Mouse (Mus musculus): ENCODE measurements around the gene Hip1r. TPM values are rescaled to one million over a fixed set of nuclear protein-coding genes. Genes with fewer than 3 reads are reported as not detected.
"Not testable (repeated sequence)": the region's sequence is repeated elsewhere in the genome, so short reads cannot be mapped to it uniquely, and the experiment has no call there.

Hip1r gene
- polyA plus RNA-seq, 1 experiment, result 22.9 TPM

DNA sequence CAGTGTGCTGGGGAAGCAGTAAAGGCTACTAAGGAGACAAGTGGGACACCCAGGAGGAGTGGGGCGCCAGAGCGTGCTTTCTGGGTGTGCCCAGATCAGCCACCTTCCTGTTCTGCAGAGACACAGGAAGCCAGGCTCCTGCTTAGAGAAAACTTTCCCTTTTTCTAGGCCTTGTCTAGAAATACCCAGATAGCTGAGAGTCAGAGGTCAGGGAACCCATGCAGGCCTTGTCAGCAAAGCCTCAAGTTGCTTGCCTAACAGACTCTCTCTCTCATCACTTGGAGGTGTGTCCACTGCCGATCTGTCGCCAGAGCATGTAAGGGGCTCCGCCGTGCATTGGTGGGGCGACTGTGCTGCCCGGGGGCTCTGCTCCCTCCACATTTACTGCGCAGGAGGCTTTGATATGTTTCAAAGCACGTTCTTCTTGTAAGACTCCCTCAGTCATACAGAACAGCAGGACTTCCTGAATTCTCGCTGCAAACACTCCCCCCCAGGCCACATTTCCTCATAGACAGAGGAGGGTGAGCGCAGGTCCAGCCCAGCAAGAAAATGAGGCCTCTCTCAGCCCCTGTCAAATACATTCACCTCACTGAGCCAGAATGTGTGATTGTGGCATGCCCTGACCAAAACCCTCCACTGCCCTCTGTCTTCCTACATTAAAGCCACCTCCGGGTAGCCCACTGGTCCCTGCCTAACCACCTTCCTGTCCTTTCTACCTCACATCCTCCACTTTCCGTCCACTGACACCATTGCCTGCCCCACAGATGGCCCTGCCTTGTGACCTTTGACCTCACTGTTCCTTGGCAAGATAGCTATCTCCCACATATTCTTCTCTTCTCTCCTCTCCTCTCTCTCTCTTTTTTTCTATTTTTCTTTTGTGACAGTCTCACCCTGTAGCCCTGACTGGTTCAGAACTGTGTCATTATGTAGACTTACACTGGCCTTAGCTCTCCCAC lies 76.9 kb downstream of the Hip1r start:
- DNase-seq (ENCODE audit: low read depth, low spot score), result no peak
- 49% methylated on average over 14 of the region's 14 CpGs for WGBS

DNA sequence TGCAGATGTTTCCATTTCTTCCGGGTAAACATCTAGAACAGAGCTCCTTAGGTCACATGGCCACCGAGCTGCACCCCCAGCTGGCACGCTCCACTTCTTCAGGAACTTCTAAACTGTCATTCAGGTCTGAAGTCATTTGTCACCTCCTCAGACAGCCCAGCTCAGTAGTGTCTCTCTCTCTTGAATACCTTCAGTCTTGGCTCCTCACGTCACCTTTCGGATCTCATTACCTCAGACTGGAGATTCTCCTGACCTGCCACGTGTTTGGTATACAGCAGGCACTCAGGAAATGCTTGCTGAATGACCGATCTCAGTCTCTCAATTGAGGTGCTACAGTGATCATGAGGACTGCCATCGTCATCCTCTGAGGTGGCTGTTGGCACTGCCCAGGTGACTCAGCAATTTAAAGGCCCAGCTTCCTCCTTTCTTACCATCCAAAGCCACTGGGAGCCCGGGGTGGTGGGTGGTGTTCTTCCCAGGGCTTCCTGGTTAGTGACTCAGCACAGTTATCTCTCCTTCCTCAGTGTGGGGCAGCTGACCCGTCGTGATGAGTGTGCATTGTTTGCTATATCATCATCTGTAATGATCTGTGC lies 78.6 kb downstream of the Hip1r start:
- 27% methylated on average over 11 of the region's 11 CpGs for WGBS

DNA sequence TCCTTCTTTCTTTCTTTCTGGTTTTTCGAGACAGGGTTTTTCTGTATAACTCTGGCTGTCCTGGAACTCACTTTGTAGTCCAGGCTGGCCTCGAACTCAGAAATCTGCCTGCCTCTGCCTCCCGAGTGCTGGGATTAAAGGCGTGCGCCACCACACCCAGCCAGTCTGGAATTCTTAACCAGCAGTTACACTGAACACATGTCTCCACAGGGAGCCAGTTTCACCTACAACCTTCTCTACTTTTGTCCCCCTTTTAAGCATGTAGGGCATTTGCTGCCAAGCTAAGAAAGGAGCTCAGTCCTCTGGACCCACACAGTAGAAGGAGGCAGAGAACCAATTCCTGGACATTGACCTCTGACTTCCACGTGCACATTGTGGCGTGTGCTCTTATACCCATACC lies 79.2 kb downstream of the Hip1r start:
- DNase-seq (ENCODE audit: low read depth, low spot score), result not testable (repeated sequence)
- WGBS, result 81% methylated on average over 7 of the region's 7 CpGs

More for the DNA sequence above, 78.6 kb downstream of the Hip1r start:
- no peak for DNase-seq (ENCODE audit: low read depth, low spot score)

Other genes starting within 250 kb of the Hip1r start
- gene Rsrc2, start 224.2 kb upstream of the Hip1r start, polyA plus RNA-seq (2012; rRNA removed), result 10.5 and 14.7 TPM in 2 replicates
- gene Kntc1, start 223.9 kb upstream of the Hip1r start, polyA plus RNA-seq (2012; rRNA removed), result 4.5 TPM in 2 replicates
- 0.71 and 0.97 TPM in 2 replicates for gene Hcar2, start 108.1 kb upstream of the Hip1r start, polyA plus RNA-seq (2012; rRNA removed)
- 3.3 and 3.7 TPM in 2 replicates for gene Hcar1, start 93.6 kb upstream of the Hip1r start, polyA plus RNA-seq (2012; rRNA removed)
- gene Denr, start 66.5 kb upstream of the Hip1r start, polyA plus RNA-seq (2012; rRNA removed), result 8.8 and 14.5 TPM in 2 replicates
- gene Gm43518, start 46.2 kb upstream of the Hip1r start, polyA plus RNA-seq (2012; rRNA removed), result 0.22 TPM in 1 of 2 replicates, not detected in the other
- gene Ccdc62, start 42.9 kb upstream of the Hip1r start, polyA plus RNA-seq (2012; rRNA removed), result 1.2 and 1.6 TPM in 2 replicates
- 30.6 and 34.3 TPM in 2 replicates for gene Vps37b, start 58.6 kb downstream of the Hip1r start, polyA plus RNA-seq (2012; rRNA removed)
- 7.6 and 10.6 TPM in 2 replicates for gene Abcb9, start 122.2 kb downstream of the Hip1r start, polyA plus RNA-seq (2012; rRNA removed)
- 37.7 and 41.5 TPM in 2 replicates for gene Ogfod2, start 138.7 kb downstream of the Hip1r start, polyA plus RNA-seq (2012; rRNA removed)
- 25.5 and 32.0 TPM in 2 replicates for gene Arl6ip4, start 142.5 kb downstream of the Hip1r start, polyA plus RNA-seq (2012; rRNA removed)